In genomic region chr8:98685195-98685594, GRCm38 (mm10) we compare ENCODE assay signal across 13 mouse cellular contexts.
DNase-seq lines count a peak whose midpoint lies in the region; ATAC-seq and TF ChIP-seq lines count a peak whose summit lies in the region.
"Had no signal": no experiment of that assay in that cellular context is flagged by ENCODE, and none has a peak within 500 bp of the region (broad histone marks: within the 10 kb centered on the region; RNA-seq: fewer than 3 reads in every experiment).

No protein-coding gene starts in this region.

- H3K27me3 ChIP-seq in forebrain, embryonic 14.5 days (replicated peaks; ENCODE audit: control insufficient read depth, insufficient read depth, low read length) = no peaks in the 10 kb centered on the region
- H3K27me3 ChIP-seq in forebrain, embryonic 11.5 days (ENCODE audit: control insufficient read depth, insufficient read depth, low read length) = no peaks in the 10 kb centered on the region
- H3K27me3 ChIP-seq: neural tube, embryonic 13.5 days had no signal

- TF ChIP-seq CTCF in left cerebral cortex, adult 2 months (IDR thresholded peaks at IDR 0.05) = no peak

- no peaks in the 10 kb centered on the region for H3K4me1 ChIP-seq in forebrain, embryonic 14.5 days (ENCODE audit: control insufficient read depth, insufficient read depth, low read length)
- H3K4me1 ChIP-seq in forebrain, embryonic 11.5 days (replicated peaks; ENCODE audit: control insufficient read depth, insufficient read depth, low read length) = no peaks in the 10 kb centered on the region
- H3K4me1 ChIP-seq: neural tube, embryonic 13.5 days had no signal

- intact Hi-C loops in left cerebral cortex, adult 2 months (cut with DNase I) = no loop called here

- WGBS in forebrain, embryonic 14.5 days = 92% methylated on average over 9 of the region's 9 CpGs
- 96% methylated on average over 9 of the region's 9 CpGs for WGBS in forebrain, embryonic 11.5 days

- H3K9ac ChIP-seq in forebrain, embryonic 14.5 days (ENCODE audit: low read length) = no peak overlapping the region
- H3K9ac ChIP-seq in forebrain, embryonic 11.5 days (ENCODE audit: low read length) = no peak overlapping the region
- H3K9ac ChIP-seq: neural tube, embryonic 13.5 days had no signal

- no peak overlapping the region for H3K4me3 ChIP-seq in forebrain, embryonic 14.5 days (ENCODE audit: low read depth, low read length)
- H3K4me3 ChIP-seq in forebrain, embryonic 11.5 days (ENCODE audit: low read depth, low read length) = no peak overlapping the region
- H3K4me3 ChIP-seq in left cerebral cortex, adult 2 months = no peak overlapping the region
- H3K4me3 ChIP-seq: neural tube, embryonic 13.5 days had no signal

- no peak overlapping the region for H3K4me2 ChIP-seq in forebrain, embryonic 14.5 days (ENCODE audit: low read length)
- H3K4me2 ChIP-seq in forebrain, embryonic 11.5 days (ENCODE audit: low read depth, low read length, severe bottlenecking) = no peak overlapping the region
- H3K4me2 ChIP-seq: liver, embryonic 11.5 days; neural tube, embryonic 13.5 days had no signal

- H3K27ac ChIP-seq in forebrain, embryonic 14.5 days (ENCODE audit: low read depth, low read length) = no peak overlapping the region
- no peak overlapping the region for H3K27ac ChIP-seq in forebrain, embryonic 11.5 days (ENCODE audit: low read depth, low read length)
- peak overlapping the region; percentile 25 for H3K27ac ChIP-seq in left cerebral cortex, adult 2 months
- H3K27ac ChIP-seq: neural tube, embryonic 13.5 days had no signal

- no peaks in the 10 kb centered on the region for H3K9me3 ChIP-seq in forebrain, embryonic 14.5 days (replicated peaks; ENCODE audit: control insufficient read depth, low read length)
- no peaks in the 10 kb centered on the region for H3K9me3 ChIP-seq in forebrain, embryonic 11.5 days (ENCODE audit: control insufficient read depth, low read length)
- H3K9me3 ChIP-seq: neural tube, embryonic 13.5 days had no signal

- ATAC-seq in forebrain, embryonic 14.5 days = no peak
- ATAC-seq in forebrain, embryonic 11.5 days (replicated peaks; ENCODE audit: low FRiP score) = no peak
- no peak for ATAC-seq in inflammation-experienced regulatory T-cells, adult 6 months

- peak; percentile 10 for DNase-seq in forebrain, embryonic 14.5 days (ENCODE audit: low spot score)
- no peak for DNase-seq in forebrain, embryonic 11.5 days (ENCODE audit: low spot score)
- peak; percentile 7 to 36 for DNase-seq in frontal cortex, postnatal 36 days (ENCODE audit: low spot score in 2 of 2)
- DNase-seq in left cerebral cortex, adult 2 months (ENCODE audit: extremely low spot score in 1 of 2, low spot score in 2 of 2) = peak in 1 of 2 experiments; percentile 12
- DNase-seq in right cerebral cortex, postnatal 4 days = peak; percentile 14
- DNase-seq in retina, postnatal 1 day = no peak
- no peak for DNase-seq in kidney, postnatal 4 days
- DNase-seq: heart, adult 18-20 months; heart, postnatal 14 days; midbrain, embryonic 14.5 days had no signal

- no peaks in the 10 kb centered on the region for H3K36me3 ChIP-seq in forebrain, embryonic 14.5 days (ENCODE audit: control insufficient read depth, insufficient read depth, low read length)
- no peaks in the 10 kb centered on the region for H3K36me3 ChIP-seq in forebrain, embryonic 11.5 days (ENCODE audit: control insufficient read depth, insufficient read depth, low read length)
- H3K36me3 ChIP-seq: neural tube, embryonic 13.5 days had no signal

Comparison
In these comparisons a context has a peak if more than half of its experiments do, and no peak if none do; other contexts are left out.
1. DNase-seq: peak in forebrain, embryonic 14.5 days (single experiment), frontal cortex, postnatal 36 days (2 of 2) and right cerebral cortex, postnatal 4 days (single experiment); none in forebrain, embryonic 11.5 days (single experiment), retina, postnatal 1 day (single experiment) and kidney, postnatal 4 days (0 of 2).